Comparison of ENCODE assay signal across 8 mouse cellular contexts in genomic region chr1:119256769-119257168, GRCm38 (mm10).
DNase-seq lines count a peak whose midpoint lies in the region; ATAC-seq lines count a peak whose summit lies in the region.

No protein-coding gene starts in this region.

- no peaks in the 10 kb centered on the region for H3K36me3 ChIP-seq in forebrain, embryonic 14.5 days (ENCODE audit: control insufficient read depth, insufficient read depth, low read length)
- H3K36me3 ChIP-seq in forebrain, embryonic 12.5 days (replicated peaks): no peaks in the 10 kb centered on the region
- no peaks in the 10 kb centered on the region for H3K36me3 ChIP-seq in midbrain, embryonic 15.5 days (replicated peaks)

- peak; percentile 69 for ATAC-seq in forebrain, embryonic 14.5 days
- ATAC-seq in forebrain, embryonic 12.5 days (ENCODE audit: low FRiP score): no peak
- peak; percentile 77 for ATAC-seq in midbrain, embryonic 15.5 days (replicated peaks)

- H3K4me2 ChIP-seq in forebrain, embryonic 14.5 days (ENCODE audit: low read length): no peak overlapping the region
- no peak overlapping the region for H3K4me2 ChIP-seq in forebrain, embryonic 12.5 days
- no peak overlapping the region for H3K4me2 ChIP-seq in midbrain, embryonic 15.5 days

- H3K9ac ChIP-seq in forebrain, embryonic 14.5 days (ENCODE audit: low read length): no peak overlapping the region
- H3K9ac ChIP-seq in forebrain, embryonic 12.5 days: no peak overlapping the region
- no peak overlapping the region for H3K9ac ChIP-seq in midbrain, embryonic 15.5 days

- peak overlapping the region; percentile 63 for H3K27ac ChIP-seq in forebrain, embryonic 14.5 days (ENCODE audit: low read depth, low read length)
- H3K27ac ChIP-seq in forebrain, embryonic 12.5 days: no peak overlapping the region
- H3K27ac ChIP-seq in midbrain, embryonic 15.5 days: peak overlapping the region; percentile 14; the same call in 1 of the 2 replicates

- WGBS in forebrain, embryonic 14.5 days: 37% methylated on average over 8 of the region's 8 CpGs
- 71% methylated on average over 8 of the region's 8 CpGs for WGBS in forebrain, embryonic 12.5 days
- 58% methylated on average over 8 of the region's 8 CpGs for WGBS in midbrain, embryonic 15.5 days

- H3K9me3 ChIP-seq in forebrain, embryonic 14.5 days (replicated peaks; ENCODE audit: control insufficient read depth, low read length): peaks cover 4% of the 10 kb centered on the region; the same call in 1 of the 2 replicates
- H3K9me3 ChIP-seq in forebrain, embryonic 12.5 days: peaks cover 1% of the 10 kb centered on the region; the same call in 1 of the 2 replicates
- no peaks in the 10 kb centered on the region; the same call in 1 of the 2 replicates for H3K9me3 ChIP-seq in midbrain, embryonic 15.5 days

- no peaks in the 10 kb centered on the region for H3K27me3 ChIP-seq in forebrain, embryonic 14.5 days (replicated peaks; ENCODE audit: control insufficient read depth, insufficient read depth, low read length)
- H3K27me3 ChIP-seq in forebrain, embryonic 12.5 days: no peaks in the 10 kb centered on the region
- H3K27me3 ChIP-seq in midbrain, embryonic 15.5 days (replicated peaks): no peaks in the 10 kb centered on the region

- no peaks in the 10 kb centered on the region for H3K4me1 ChIP-seq in forebrain, embryonic 14.5 days (ENCODE audit: control insufficient read depth, insufficient read depth, low read length)
- H3K4me1 ChIP-seq in forebrain, embryonic 12.5 days: 0 out of 2 replicates have a peak, but pooled peaks cover 7% of the 10 kb centered on the region
- no peaks in the 10 kb centered on the region; the same call in 1 of the 2 replicates for H3K4me1 ChIP-seq in midbrain, embryonic 15.5 days

- peak; percentile 72 for DNase-seq in forebrain, embryonic 14.5 days (ENCODE audit: low spot score)
- DNase-seq in adrenal gland, postnatal 10 days: peak; percentile 57
- peak; percentile 73 to 84 for DNase-seq in frontal cortex, postnatal 10 days (ENCODE audit: low spot score in 2 of 2)
- peak; percentile 27 for DNase-seq in kidney, adult 9 months
- no peak for DNase-seq in natural killer cell, adult 2 months (ENCODE audit: low spot score in 2 of 2)
- DNase-seq in spleen, postnatal 10 days (ENCODE audit: low spot score in 2 of 2): no peak

- no peak overlapping the region for H3K4me3 ChIP-seq in forebrain, embryonic 14.5 days (ENCODE audit: low read depth, low read length)
- no peak overlapping the region for H3K4me3 ChIP-seq in forebrain, embryonic 12.5 days (replicated peaks)
- no peak overlapping the region for H3K4me3 ChIP-seq in midbrain, embryonic 15.5 days

Comparison
In these comparisons a context has a peak if more than half of its experiments do, and no peak if none do; other contexts are left out.
1. DNase-seq: peak in forebrain, embryonic 14.5 days (single experiment), adrenal gland, postnatal 10 days (single experiment), frontal cortex, postnatal 10 days (2 of 2) and kidney, adult 9 months (single experiment); none in natural killer cell, adult 2 months (0 of 2) and spleen, postnatal 10 days (0 of 2).